Mouse (Mus musculus) kidney, postnatal 25 days (tissue): ENCODE data around the gene Btbd35f20.
"Not testable (repeated sequence)": the region's sequence is repeated elsewhere in the genome, so short reads cannot be mapped to it uniquely, and the experiment has no call there.

ENCODE experiments used
- DNase-seq, 2 experiments: peaks; one replicate each; pipeline ENCODE4 v3.0.0; 2021; ENCODE audit warnings: mixed read lengths in 2 of 2

Btbd35f20 gene

GRCm38 (mm10) chrX:4291145-4291544 lies at the start of gene Btbd35f20:
Btbd35f20 (minus strand) TSS chrX:4291245.
- DNase-seq: not testable (repeated sequence)
